Mouse (Mus musculus) liver, postnatal 0 days (tissue): ENCODE data around the gene Ube2h.

Source experiments
- CTCF ChIP-seq: sonication (generic); IDR thresholded peaks from 2 replicates; pipeline ENCODE4 v1.5.1; 2016; ENCODE audit warnings: antibody characterized with exemption, low read depth
- EP300 ChIP-seq: IDR thresholded peaks from 2 replicates; pipeline ENCODE4 v1.6.1; 2016; ENCODE audit warnings: antibody characterized with exemption, low read depth, mild to moderate bottlenecking

GRCm38 (mm10) chr6:30195656-30196055 lies 108.7 kb downstream of the Ube2h start:
- TF ChIP-seq CTCF (no peak), EP300 (no peak)
